Mouse (Mus musculus): Measurements from ENCODE around the gene Mcm9.

DNA sequence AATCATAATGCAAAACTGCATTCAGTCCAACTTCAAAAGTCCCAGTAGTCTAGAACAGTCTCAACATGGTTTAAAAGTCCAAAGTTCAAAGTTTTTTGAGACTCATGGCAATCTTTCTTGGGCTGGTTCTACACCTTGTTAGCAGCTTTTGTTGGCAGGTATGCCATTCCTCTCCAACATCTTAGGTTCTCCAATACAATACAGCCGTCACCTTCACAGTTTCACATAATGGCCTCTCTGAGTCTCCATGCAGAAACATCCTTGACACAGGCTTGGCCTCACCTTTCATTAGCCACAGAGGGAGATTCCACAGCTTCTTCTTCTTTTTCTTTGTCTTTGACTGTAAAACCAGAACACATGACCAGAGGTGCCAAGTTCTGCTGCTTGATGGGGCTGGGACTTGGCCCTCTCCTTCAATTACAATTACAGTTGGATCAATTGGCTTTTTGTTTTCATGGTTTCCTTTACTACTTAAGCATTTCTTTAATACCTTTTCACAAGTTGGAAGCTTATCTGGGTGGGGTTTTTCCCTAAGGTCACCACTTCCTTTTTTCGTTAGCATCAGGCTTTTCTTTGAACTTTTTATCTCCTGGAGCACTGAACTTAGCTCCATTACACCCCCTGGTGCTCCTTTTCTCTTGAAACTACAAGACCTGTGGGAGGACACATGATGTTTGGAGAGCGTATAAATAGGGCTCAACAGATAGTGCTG is 104.8 kb downstream of the Mcm9 start:
- TF ChIP-seq POLR2A (IDR thresholded peaks at IDR 0.05; ENCODE audit: low read depth, low read length) (no peak), CTCF (conservative IDR thresholded peaks at IDR 0.05; ENCODE audit: insufficient read depth, insufficient read length, low read depth, low read length) (no peak)
